Mouse (Mus musculus) cerebellum, postnatal 4 days (tissue): ENCODE measurements at regions not wholly inside any gene's neighbourhood (a gene's known extent, or its start where the extent isn't known, plus 50 kb on each side); places are given as distances from the start of the nearest gene placed in this dataset.
"Not testable (repeated sequence)": the region's sequence is repeated elsewhere in the genome, so short reads cannot be mapped to it uniquely, and the experiment has no call there.

Experiments
- DNase-seq, 2 experiments: peaks; one replicate each; pipeline ENCODE4 v3.0.0; 2022; ENCODE audit warnings: low spot score in 2 of 2, mixed read lengths in 1 of 2

DNA sequence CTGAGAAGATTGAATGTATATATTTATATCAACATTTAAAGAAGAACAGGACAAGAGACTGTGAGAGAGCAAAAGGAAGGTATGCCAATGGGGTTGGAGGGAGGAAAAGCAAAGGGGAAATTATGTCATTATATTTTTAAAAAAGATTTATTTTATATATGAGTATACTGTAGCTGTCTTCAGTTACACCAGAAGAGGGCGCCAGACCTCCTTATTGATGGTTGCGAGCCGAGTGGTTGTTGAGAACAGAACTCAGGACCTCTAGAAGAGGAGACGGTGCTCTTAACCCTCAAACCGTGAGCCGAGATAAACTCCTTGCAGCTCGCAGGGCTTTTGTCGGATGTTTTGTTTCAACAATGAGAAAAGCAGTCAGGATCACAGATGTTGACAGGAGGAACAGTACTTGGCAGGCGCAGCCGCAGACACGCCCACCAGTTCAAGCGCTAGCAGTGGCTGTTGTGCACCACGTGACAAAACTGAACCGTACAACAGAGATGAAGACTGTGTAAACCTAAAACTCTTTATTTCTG, 158.7 kb downstream of the Mat2b start:
- DNase-seq: no peak

DNA sequence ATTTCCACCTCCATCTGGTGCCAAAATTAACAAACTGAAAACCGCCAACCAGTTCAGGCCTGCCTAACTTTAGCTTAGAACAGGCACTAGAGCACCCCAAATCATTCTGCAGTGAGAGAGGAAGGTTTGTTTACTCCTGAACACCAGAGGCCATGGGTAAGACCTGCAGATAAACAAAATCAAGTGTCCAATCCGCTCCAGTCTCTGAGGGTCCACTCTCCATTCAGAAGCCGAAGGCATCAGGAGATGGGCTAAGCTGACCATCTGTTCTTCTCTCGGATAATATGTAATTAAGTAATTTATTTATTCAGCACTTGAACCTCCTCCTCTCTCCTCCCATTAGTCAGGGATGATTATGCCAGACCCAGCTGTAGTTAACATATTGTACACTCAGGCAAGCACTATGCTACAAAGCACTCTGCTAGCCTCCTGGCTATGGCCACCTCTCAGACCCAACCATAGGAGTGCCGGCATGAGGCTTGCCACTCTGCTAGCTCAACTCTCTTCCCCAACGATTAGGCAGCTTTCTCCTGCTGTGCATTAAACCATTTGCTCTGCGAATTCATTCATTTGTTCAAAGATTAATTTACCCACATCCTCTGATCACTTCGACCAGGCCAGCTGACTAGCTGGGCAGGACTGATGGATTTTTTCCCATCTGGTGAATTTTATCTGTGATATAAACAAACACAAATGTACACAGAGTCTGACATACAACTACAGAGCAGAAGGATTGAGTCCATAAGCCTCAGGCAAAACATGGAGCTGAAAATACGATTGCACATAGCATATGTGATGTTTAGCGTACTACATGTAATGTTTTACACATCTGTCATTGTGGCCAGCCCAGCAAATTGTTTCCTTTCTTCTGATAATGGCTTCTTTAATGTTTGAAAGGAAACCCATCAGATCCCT, 184.4 kb downstream of the Mat2b start:
- DNase-seq: no peak

DNA sequence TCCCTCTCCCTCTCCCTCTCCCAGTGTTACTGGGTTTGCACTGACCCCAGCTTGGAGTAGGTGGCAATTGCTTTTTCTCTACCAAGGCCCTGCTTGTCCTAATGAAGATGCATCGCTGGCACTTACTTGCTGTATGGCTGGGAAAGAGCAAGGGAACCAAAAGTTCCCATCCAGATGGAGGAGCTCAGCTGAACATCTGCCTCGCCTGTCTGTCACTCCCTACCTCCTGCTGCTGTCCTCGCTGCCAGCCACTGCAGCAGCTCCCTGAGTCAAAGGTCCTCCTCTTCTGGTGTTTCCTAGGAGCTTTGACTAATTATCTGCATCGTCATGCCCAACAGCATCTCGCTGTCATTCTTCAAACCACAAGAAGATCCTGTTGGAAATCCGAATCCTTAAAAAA, 203.4 kb downstream of the Mat2b start:
- no peak for DNase-seq

DNA sequence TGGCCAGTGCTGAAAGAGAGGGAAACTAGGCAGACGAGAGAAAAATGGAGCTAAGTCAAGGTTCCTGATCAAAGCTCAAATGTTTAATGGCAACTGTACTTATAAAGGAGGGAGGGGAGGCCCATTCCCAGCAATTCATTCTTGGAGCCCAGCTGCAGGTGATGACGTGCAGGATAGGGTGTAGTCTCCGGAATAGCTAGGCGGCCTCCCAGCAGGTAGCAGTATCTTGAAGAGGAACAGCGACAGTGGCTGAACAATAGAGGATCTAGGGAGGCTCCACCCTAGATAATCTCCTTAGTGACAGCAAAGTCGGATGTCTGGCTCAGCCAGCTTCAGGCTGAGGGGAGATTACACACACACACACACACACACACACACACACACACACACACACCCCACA, 216.8 kb downstream of the Mat2b start:
- not testable (repeated sequence) for DNase-seq

DNA sequence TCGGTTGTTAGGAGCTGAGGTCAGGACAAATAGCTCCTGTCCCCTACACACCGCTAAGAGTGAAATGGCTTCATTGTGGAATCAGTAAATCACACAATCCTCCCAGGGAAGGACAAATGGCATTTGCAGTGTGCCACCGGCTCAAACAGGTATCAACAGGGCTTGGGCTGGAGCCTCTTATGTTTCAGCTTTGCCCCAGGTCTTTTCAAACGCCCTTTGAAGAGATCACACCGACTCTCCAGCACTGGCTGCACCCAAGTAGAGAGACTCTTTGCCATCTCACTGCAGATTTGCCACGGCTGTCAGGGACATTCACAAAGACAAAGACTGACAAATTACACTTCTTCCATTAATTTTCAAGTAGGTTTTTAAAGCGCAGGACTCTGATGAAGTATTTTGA, 217.7 kb downstream of the Mat2b start:
- no peak for DNase-seq

DNA sequence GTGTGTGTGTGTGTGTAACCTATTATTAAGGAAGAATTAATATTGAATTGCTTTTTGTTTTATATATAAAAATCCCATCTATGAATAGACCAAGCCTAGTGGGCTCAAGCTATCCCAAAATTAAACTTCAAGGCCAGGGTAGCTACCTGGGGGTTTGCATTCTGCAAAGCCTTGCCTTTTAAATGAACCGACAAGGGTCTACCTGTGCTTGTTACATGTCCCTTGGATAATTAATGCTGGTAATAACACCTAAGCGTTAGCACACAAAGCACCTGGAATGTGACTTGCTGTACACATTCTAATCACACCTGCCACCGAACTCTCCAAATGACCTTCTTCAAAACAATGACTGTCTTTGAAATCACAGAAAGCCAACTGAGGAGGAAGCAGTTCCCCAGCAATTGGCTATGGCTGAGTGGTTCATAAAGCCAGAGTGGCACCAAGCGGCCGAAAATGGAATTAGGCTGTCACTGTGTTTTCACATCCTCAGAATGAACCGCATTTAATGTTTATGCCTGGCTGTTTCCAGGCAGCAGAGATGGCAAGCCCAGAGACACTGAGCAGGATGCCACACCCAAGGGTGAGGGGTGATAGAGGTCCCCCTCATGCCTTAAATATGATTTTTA, 225.8 kb downstream of the Mat2b start:
- peak; percentile 28 to 44 for DNase-seq

DNA sequence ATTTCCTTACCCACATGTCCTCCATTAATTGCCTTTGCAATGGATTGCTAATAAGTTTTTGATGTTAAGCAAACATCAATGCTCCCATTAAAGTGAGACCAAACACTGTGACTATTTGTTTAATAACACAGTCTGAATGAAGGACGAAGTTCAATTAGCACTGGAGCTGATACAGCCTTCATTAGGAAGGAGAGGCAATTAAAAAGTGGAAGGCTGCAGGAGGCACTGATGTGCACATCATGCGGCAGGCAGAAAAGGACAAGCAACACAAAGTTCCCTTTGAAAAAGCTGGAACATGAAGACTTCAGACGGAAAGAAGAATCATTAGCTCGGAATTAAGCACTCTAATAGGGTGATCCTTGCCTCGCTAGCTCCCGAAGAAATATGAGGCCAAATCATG, 238.4 kb downstream of the Mat2b start:
- DNase-seq: no peak

DNA sequence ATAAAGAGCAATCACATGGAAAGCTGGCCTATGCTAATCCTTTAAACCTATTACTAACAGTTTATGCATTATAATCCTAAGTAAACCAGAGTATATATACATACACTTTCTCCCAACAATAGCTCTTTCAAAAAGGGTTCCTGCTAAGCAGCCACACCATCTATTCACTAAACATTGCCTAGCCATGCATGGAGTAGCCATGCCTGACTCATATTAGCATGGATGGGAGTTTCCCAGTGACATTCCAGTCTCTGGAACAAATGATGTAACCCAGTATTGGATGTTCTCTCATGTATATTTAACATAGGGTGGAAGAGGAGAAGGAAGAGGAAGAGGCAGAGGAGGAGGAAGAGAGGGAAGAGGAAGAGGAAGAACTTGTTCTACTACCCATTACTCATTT, 240.0 kb downstream of the Mat2b start:
- not testable (repeated sequence) for DNase-seq

DNA sequence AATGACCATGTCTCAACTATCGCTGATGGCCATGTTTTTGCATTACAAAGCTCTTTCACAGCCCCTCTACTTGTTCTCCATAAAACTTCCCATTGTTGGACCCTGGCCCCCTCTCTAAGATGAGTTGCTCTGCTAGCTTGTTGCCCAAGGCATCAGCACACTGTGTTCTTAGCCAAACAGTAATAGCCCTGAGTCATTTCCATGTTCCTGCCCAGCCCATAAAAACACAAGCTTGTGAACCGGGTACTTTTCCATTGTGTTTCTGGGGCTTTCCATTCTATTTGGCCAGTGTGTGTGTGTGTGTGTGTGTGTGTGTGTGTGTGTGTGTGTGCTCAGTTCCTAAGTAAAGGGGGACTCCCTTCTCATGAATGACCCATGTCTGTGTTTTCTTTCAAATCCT, 248.2 kb downstream of the Mat2b start:
- no peak for DNase-seq

DNA sequence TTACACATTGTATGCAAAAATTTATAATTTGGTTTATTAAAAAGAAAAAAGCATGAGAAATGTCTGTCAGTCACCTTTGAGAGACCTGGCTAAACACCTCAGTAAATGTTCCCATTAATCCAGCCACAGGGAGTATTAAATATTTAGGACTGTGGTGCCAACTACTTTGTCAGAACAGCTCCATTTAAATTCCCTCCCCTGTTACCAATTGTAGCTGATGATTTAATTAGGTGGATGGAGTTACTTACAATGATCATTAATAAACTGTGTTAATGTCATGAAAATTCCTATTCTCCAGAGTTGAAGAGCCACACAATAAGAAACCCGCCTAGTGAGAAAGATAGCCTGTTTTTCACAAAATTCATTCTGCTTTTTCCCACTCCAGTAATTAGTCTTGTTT, 261.0 kb downstream of the Mat2b start:
- DNase-seq: no peak

DNA sequence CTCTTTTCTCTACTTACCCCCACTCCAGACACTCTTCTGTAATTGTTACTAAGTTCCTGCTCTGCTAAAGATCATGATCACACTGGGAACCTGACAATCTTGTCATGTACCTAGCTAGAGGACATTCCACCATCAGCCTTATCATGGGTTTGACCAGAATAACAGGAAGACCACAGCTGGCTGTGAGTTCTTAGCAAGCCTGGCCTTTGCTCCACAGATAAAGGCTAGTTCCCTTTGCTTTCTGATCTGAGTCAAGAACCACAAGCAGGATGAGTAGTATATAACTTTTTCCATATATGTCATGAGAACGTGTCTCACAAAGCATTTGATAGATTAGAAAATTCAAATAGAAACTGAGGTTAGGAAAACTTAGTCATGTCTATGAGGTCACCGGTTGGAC, 266.1 kb downstream of the Mat2b start:
- DNase-seq: no peak

DNA sequence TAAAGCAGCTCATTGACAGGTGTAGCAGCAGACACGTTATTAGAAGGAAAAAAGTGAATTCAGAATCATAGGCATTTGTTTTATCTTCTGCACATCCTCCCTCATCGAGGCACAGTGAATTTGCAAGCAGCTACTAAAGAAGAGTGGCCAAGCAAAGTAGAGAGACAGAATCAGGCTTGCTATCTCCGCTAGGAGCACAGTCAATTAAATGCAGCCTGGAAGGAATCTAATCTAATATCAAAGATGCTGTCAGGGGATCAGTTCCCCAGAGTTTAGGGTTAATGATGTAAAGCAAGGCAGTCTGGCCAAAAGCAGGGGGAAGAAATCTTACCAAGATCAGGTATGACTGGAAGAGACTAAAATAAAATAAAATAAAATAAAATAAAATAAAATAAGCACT, 270.7 kb downstream of the Mat2b start:
- DNase-seq: no peak

DNA sequence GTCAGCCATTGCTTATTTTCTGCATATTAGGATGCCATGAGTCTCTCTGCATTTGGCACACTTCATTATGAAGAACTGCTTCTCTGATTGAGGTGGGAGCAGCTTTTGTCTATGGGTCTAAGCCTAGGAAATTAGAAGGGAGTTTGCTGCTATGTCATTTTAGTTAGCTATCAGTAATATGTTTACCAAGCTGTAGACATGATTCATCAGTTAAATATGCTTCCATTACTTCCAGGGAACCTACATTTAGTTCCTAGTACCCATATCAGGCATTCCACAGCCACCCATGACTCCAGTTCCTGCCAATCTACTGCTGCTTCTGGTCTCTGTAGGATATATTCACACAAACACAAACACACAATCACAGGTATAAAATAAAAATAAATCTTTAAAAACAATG, 287.4 kb downstream of the Mat2b start:
- no peak for DNase-seq

DNA sequence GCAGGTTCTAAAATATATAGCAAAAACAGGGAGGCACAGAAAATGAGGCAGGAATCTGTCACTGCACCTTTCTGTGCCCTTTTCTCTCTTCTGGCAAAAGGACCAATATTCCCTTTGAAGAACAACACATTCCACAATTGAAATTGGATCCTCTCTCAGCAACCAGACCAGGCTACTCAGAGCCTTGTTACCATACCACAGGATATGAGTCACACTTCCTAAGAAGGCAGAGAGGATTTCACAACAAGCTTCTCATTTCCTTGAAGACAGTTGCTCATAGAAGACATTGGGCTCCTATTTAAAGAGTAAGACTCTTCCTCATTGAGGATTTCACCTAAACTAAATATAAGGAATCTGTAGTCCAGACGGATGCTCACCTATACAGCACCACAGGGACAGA, 292.8 kb downstream of the Mat2b start:
- DNase-seq: no peak

DNA sequence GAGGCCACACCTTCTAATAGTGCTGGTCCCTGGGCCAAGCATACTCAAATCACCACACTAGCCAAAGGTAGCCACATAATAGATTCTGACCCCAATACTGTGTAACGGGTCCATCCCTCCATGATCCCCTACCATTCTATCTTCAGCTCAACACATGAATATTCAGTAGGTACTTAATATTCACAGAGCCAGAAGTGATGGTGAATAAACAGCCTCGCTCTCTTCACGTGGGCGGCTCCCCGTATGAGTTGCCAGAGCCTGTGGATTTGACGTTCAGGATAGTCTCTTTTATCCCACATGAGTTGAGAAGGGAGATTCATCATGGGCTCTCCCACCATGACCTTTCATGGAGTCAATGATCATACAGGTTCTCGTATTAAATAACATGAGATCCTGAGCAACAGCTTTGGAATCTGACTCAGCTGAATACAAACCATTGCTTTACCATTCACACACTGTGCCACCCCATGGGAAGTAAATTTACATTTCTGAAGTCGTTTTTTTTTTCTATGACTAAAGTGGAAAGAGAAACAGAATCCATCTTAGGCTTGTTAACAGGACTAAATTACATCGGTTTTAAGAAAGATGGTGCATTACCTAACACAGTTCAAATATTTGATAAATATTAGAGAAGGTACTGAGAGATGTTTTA, 297.4 kb downstream of the Mat2b start:
- no peak for DNase-seq

DNA sequence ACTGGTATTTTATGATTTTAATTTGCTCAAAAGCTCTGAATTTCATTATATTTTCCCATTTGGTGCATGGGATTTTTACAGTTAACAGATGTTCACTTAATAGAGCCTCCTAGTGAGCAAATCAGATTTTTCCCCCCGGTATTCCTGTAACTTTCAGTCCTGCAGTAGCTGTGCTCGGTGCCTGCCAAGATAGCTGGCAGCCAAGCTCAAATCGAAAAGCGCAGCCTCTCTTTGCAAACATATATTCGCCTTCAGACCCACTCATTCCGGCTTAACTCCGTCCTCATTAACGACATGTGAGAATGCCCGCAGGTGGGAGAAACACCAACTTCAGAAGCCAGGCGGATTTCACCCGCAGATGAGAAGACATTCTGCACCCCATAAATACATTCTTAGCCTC, 299.7 kb downstream of the Mat2b start:
- no peak for DNase-seq

DNA sequence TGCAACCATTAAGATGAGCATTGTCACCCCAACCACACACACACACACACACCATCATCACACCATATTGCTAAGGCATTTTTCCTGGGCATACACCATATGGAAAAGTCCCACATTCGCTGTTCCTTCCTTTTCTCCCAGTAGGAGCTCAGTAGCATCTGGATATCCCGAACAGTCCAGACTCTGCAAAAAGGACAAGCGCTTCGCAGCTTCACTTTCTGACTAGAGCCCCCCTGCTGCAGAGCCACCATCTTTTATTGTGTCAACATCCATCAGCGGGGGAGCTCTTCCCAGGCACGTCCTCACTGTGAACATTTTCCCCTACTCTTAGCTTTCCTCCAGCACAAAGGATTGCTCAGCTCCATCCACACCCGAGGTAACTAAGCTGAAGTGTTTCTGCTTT, 300.1 kb downstream of the Mat2b start:
- no peak for DNase-seq

DNA sequence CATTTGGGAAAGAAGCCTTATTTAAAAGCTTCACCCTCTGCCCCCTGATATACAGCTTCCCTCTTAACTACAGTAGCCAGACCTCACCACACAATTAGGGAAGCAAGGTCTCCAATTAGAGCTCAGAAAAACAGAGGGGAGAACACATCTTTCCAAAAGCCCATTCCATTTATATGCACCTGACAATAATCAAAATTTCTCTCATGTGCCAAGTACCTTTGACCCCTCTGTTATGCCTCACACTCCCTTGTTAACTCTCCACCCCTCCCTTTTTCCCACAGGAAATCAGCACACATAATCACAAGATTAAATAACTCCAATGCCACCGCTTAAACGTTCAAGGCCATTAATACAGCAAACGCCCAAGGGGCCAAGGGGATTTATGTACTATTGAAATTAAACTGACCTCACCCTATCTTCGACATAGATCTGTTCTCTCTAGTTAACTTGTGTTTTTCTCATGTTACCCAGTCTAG, 300.7 kb downstream of the Mat2b start:
- no peak for DNase-seq

DNA sequence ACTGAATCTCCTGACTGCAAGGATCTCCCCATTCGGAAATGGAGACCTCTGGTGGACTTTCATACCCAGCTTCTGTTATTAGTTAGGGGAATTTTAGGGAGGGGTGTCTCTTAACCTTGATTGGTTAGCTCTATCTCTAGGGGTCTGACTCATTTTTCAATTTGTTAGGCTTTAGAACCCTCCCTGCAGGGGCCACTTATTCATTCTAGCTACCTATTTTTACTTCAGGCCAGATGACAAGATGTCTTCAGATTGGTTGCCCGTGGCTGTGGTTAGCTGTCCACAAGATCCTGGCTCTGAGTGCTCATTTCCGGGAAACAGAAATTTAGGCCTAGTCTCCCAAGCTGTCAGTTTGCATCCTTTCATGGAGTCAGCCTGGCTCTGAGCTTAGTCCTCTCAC, 314.3 kb downstream of the Mat2b start:
- DNase-seq: no peak

DNA sequence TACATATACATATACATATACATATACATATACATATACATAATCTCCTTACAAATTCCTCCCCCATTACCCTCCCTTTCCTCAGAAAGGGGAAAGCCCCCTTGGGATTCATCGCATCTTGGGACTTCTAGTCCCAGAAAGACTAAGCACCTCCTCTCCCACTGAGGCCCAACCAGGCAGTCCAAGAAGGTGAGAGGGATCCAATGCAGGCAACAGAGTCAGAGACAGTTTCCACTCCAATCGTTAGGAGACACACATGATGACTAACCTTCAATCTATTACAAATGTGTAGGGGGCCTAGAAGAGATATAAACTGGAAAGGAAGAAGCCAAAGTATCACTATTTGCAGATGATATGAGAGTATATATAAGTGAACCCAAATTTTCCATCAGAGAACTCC, 323.3 kb downstream of the Mat2b start:
- DNase-seq: no peak

DNA sequence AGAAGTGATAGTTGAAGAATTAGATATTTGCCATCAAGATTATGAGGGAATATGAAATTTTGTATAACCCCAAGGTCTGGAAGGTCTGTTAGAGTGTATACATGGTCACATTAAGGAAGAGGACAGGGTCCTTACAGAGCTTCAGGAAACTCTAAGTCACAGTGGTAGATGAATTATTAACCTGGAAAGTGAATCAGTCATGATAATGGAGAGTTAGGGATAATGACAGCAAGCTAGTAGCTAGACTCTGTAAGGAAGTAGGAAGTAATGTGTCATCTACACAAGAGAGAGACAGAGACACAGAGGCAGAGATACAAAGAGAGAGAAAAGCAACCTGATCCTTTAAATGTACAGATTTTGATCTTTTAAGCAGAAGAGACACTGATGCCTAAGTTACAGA, 328.4 kb downstream of the Mat2b start:
- no peak for DNase-seq

DNA sequence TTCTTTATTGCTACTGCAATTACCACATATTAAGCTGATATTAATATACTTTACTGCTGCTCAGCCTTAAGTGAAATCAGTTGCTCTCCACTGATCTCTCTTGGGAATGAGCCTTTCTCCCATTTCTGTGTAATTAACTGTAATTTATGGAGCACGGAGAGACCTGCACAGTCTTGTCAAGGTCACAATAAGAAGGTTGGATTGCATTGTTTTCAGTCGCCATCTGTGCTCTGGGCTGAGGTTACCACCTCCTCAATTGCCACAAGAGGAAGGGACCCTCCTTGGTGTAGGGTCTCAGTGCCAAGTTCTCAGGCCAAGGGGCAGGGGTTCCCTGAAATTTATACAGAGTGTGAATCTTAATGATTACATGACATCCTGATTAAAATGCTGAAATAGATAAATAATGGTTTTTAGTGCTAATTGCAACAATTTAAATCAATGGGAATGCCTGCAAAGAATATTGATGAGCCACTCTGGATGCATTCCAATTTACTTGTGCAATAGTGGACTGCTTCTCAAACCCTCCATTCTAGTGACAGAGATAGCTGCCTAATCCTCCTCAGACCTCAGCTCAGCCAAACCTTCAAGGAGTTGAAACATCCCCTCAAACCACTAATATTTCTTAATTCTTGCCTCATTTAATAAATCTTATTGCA, 332.3 kb downstream of the Mat2b start:
- DNase-seq: no peak
